Mouse (Mus musculus) adrenal gland, adult 10 weeks (tissue): Measurements from ENCODE around the gene Ndufb7. TPM values are rescaled to one million over a fixed set of nuclear protein-coding genes. Genes with fewer than 3 reads are reported as not detected.

Source experiments
- polyA plus RNA-seq: library from polyadenylated mRNA; stranded (reverse); fragments of 350-450 nt; fragmentation: Illumina TruSeq; extraction: RNeasy Lipid Tissue Mini Kit (QIAGEN cat#74804); gene quantifications from one replicate; pipeline ENCODE4 v1.2.3, GENCODE M21; 2014; ENCODE audit warnings: low read depth, low replicate concordance

The Ndufb7 gene
- polyA plus RNA-seq = 0.35 TPM

GRCm38 (mm10) chr8:83566469-83567395 lies at the start of gene Ndufb7:
Gene Ndufb7, plus strand, starts transcription at chr8:83566671.

GRCm38 (mm10) chr8:83535736-83536135 lies 30.7 kb upstream of the Ndufb7 start, which contains the start of gene Olfr370:
Gene Olfr370, plus strand, starts transcription at chr8:83535780.

DNA sequence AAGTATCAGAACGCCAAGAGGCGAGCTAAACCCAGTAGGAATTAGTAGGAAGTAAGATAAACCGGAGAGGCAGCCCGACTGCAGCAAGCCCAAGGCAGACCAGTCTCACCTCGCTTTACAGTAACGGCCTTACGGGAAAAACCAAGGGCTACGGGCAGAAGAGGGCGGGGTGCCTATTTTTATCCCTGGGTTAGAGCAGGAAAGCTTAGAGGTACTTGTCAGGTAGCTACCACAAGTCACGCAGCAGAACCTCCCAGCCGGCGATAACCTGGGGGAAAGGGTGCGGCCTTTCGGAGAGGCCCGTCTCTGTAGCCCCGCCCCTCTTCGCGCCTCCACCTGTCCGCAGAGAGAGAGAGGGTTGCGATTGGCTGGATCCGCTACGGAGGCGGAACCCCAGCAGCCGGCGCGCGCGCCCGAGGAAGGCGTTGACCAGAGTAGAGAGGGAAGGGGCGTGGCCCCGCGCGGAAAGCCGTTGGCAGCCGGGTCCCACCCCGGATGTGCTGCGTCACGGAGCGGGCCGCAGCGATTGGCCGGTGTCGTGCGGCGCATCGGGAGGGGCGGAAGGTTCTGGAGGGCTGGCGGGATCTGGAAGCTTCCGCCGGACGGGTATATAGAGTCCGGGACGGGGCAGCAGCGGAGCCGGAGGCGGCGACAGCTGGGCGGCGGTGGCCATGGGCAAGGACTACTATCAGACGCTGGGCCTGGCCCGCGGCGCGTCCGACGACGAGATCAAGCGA lies 41.4 kb downstream of the Ndufb7 start, which contains the start of the genes Tecr and Dnajb1:
Gene Tecr (minus strand): TSS at position 311 of the 737 bp plus-strand sequence.
Gene Dnajb1 (plus strand): TSS at position 533 of the 737 bp plus-strand sequence.

Other genes with a start within 250 kb of the Ndufb7 start
- gene Elmod2, start 234.2 kb upstream of the Ndufb7 start, polyA plus RNA-seq = 52.7 TPM
- not detected for gene Mgat4d, start 218.2 kb upstream of the Ndufb7 start, polyA plus RNA-seq
- gene Clgn, start 176.8 kb upstream of the Ndufb7 start, polyA plus RNA-seq = 0.17 TPM
- 441 TPM for gene Scoc, start 108.3 kb upstream of the Ndufb7 start, polyA plus RNA-seq
- not detected for gene Olfr370, start 30.9 kb upstream of the Ndufb7 start, polyA plus RNA-seq
- 58.4 TPM for gene Tecr, start 41.3 kb downstream of the Ndufb7 start, polyA plus RNA-seq
- 28.2 TPM for gene Dnajb1, start 41.5 kb downstream of the Ndufb7 start, polyA plus RNA-seq
- not detected for gene Gipc1, start 86.0 kb downstream of the Ndufb7 start, polyA plus RNA-seq
- gene Ptger1, start 100.0 kb downstream of the Ndufb7 start, polyA plus RNA-seq = 0.17 TPM
- gene Pkn1, start 132.5 kb downstream of the Ndufb7 start, polyA plus RNA-seq = 15.2 TPM
- 4.1 TPM for gene Ddx39, start 148.5 kb downstream of the Ndufb7 start, polyA plus RNA-seq
- 6.5 TPM for gene Adgre5, start 174.7 kb downstream of the Ndufb7 start, polyA plus RNA-seq